Mouse (Mus musculus) MEL (cell line): ENCODE measurements around the gene Tarm1.

Experiments used
- CHD2 ChIP-seq: IDR thresholded peaks from 2 replicates; pipeline ENCODE4 v1.6.1; 2011; ENCODE audit warnings: low read length, improper control_type of control experiment
- CTCF ChIP-seq, 3 experiments: IDR thresholded peaks in 2 of 3; conservative IDR thresholded peaks in 1 of 3; 2 replicates each; pipeline ENCODE4 v1.5.1; 2011 to 2012; ENCODE audit warnings: low read length in 3 of 3, low read depth in 2 of 3, mild to moderate bottlenecking in 2 of 3, improper control_type of control experiment in 1 of 3, inconsistent platforms in 1 of 3, mixed read lengths in 1 of 3, moderate library complexity in 1 of 3; ENCODE audit not compliant: control insufficient read depth in 1 of 3, insufficient read depth in 1 of 3, poor library complexity in 1 of 3, severe bottlenecking in 1 of 3
- EP300 ChIP-seq, 2 experiments: IDR thresholded peaks; 2 replicates each; pipeline ENCODE4 v1.6.1; 2011; ENCODE audit warnings: improper control_type of control experiment in 2 of 2, low read length in 2 of 2, low read depth in 1 of 2, mild to moderate bottlenecking in 1 of 2
- GABPA ChIP-seq: IDR thresholded peaks from 2 replicates; pipeline ENCODE4 v1.6.1; 2012; ENCODE audit warnings: low read depth, mild to moderate bottlenecking, inconsistent platforms, low read length, improper control_type of control experiment, moderate library complexity
- JUND ChIP-seq: IDR thresholded peaks from 2 replicates; pipeline ENCODE4 v1.6.1; 2011; ENCODE audit warnings: low read depth, mild to moderate bottlenecking, improper control_type of control experiment, low read length
- MAX ChIP-seq: IDR thresholded peaks from 2 replicates; pipeline ENCODE4 v1.6.1; 2011; ENCODE audit warnings: low read length, improper control_type of control experiment
- MYB ChIP-seq: IDR thresholded peaks from 2 replicates; pipeline ENCODE4 v1.6.1; 2011; ENCODE audit warnings: mild to moderate bottlenecking, low read depth, low read length, improper control_type of control experiment
- MYC ChIP-seq: IDR thresholded peaks from 2 replicates; pipeline ENCODE4 v1.6.1; 2011; ENCODE audit warnings: low read depth, mild to moderate bottlenecking, low read length, improper control_type of control experiment, moderate library complexity
- NELFE ChIP-seq: IDR thresholded peaks from 2 replicates; pipeline ENCODE4 v1.6.1; 2011; ENCODE audit warnings: low read depth, low read length, improper control_type of control experiment
- NRF1 ChIP-seq: IDR thresholded peaks from 2 replicates; pipeline ENCODE4 v1.6.1; 2014; ENCODE audit warnings: low read depth, mild to moderate bottlenecking, inconsistent platforms, low read length, improper control_type of control experiment, moderate library complexity; ENCODE audit not compliant: poor library complexity, insufficient read depth, severe bottlenecking
- POLR2A ChIP-seq, 2 experiments: IDR thresholded peaks; 2 replicates each; pipeline ENCODE4 v1.6.1; 2011 to 2012; ENCODE audit warnings: low read length in 2 of 2, mild to moderate bottlenecking in 2 of 2, control low read depth in 1 of 2, improper control_type of control experiment in 1 of 2, low read depth in 1 of 2, moderate library complexity in 1 of 2; ENCODE audit not compliant: control insufficient read depth in 1 of 2, insufficient read depth in 1 of 2, poor library complexity in 1 of 2
- TCF12 ChIP-seq: IDR thresholded peaks from 2 replicates; pipeline ENCODE4 v1.6.1; 2014; ENCODE audit warnings: low read depth, mild to moderate bottlenecking, inconsistent platforms, low read length, improper control_type of control experiment, moderate library complexity
- ZKSCAN1 ChIP-seq: IDR thresholded peaks from 2 replicates; pipeline ENCODE4 v1.6.1; 2012; ENCODE audit warnings: low read depth, mild to moderate bottlenecking, inconsistent platforms, low read length, improper control_type of control experiment, moderate library complexity

GRCm38 (mm10) chr7:3440526-3440925 lies 61.9 kb downstream of the Tarm1 start:
- TF ChIP-seq TCF12 (no peak), NELFE (no peak), ZKSCAN1 (no peak), GABPA (no peak), EP300 (IDR thresholded peaks at IDR 0.05; ENCODE audit: low read depth in 1 of 2, low read length in 2 of 2) (no peak), NRF1 (no peak), CHD2 (no peak), CTCF (IDR thresholded peaks at IDR 0.05 in 2 of 3, conservative IDR thresholded peaks at IDR 0.05 in 1 of 3; ENCODE audit: control insufficient read depth in 1 of 3, insufficient read depth in 1 of 3, low read depth in 2 of 3, low read length in 3 of 3, poor library complexity in 1 of 3, severe bottlenecking in 1 of 3) (no peak), MAX (no peak), JUND (no peak), MYC (no peak), POLR2A (IDR thresholded peaks at IDR 0.05; ENCODE audit: control insufficient read depth in 1 of 2, insufficient read depth in 1 of 2, low read depth in 1 of 2, low read length in 2 of 2, poor library complexity in 1 of 2) (no peak), MYB (no peak)
